ENCODE assay signal across 14 mouse cellular contexts in genomic region chr6:115863340-115863841, GRCm38 (mm10). TPM values are rescaled to one million over a fixed set of nuclear protein-coding genes. Genes with fewer than 3 reads are reported as not detected.
A peak's percentile ranks its signal among the peaks of the same experiment; 100 is the strongest.
DNase-seq lines count a peak whose midpoint lies in the region; ATAC-seq lines count a peak whose summit lies in the region.
"Had no signal": no experiment of that assay in that cellular context is flagged by ENCODE, and none has a peak within 500 bp of the region (broad histone marks: within the 10 kb centered on the region; RNA-seq: fewer than 3 reads in every experiment).

No protein-coding gene starts in this region.

- peak overlapping the region; percentile 48 for H3K27ac ChIP-seq in heart, embryonic 15.5 days
- peak overlapping the region; percentile 74 for H3K27ac ChIP-seq in lung, embryonic 16.5 days (ENCODE audit: low read length)
- H3K27ac ChIP-seq in stomach, embryonic 15.5 days, result peak overlapping the region; percentile 83
- H3K27ac ChIP-seq: embryonic facial prominence, embryonic 13.5 days; hindbrain, embryonic 12.5 days had no signal

- H3K9me3 ChIP-seq in heart, embryonic 15.5 days (replicated peaks), result no peaks in the 10 kb centered on the region
- no peaks in the 10 kb centered on the region for H3K9me3 ChIP-seq in lung, embryonic 16.5 days (ENCODE audit: control insufficient read depth, low read length)
- H3K9me3 ChIP-seq in stomach, embryonic 15.5 days, result no peaks in the 10 kb centered on the region
- H3K9me3 ChIP-seq: embryonic facial prominence, embryonic 13.5 days; hindbrain, embryonic 12.5 days; megakaryocyte, embryonic 14.5 days had no signal

- no peak for DNase-seq in heart, adult 9 months (ENCODE audit: low spot score in 2 of 2)
- DNase-seq in lung, postnatal 36 days, result no peak
- DNase-seq in layer of hippocampus, adult 9-10 months (ENCODE audit: low spot score), result peak; percentile 26
- DNase-seq in MN1 (ENCODE audit: low spot score), result no peak
- DNase-seq in neural tube, embryonic 10.5 days (ENCODE audit: extremely low spot score, low spot score), result no peak
- DNase-seq: cerebellum, adult 9-10 months; thymus, postnatal 14 days had no signal

- ATAC-seq in heart, embryonic 15.5 days (replicated peaks; ENCODE audit: insufficient number of reproducible peaks, insufficient read depth, low FRiP score, low read depth), result no peak
- ATAC-seq in lung, embryonic 16.5 days (ENCODE audit: low read depth), result peak; percentile 87
- ATAC-seq in stomach, embryonic 15.5 days (ENCODE audit: insufficient read depth, low FRiP score, low read depth), result 0 out of 2 replicates have a peak, but pooled peaks have one; percentile 29
- ATAC-seq: forebrain, embryonic 16.5 days had no signal

- peaks cover 24% of the 10 kb centered on the region for H3K4me1 ChIP-seq in heart, embryonic 15.5 days (replicated peaks)
- peaks cover 36% of the 10 kb centered on the region for H3K4me1 ChIP-seq in lung, embryonic 16.5 days (replicated peaks; ENCODE audit: control insufficient read depth, insufficient read depth, low read length)
- peaks cover 25% of the 10 kb centered on the region for H3K4me1 ChIP-seq in stomach, embryonic 15.5 days
- H3K4me1 ChIP-seq: embryonic facial prominence, embryonic 13.5 days; hindbrain, embryonic 12.5 days had no signal

- no peak overlapping the region for H3K9ac ChIP-seq in heart, embryonic 15.5 days
- H3K9ac ChIP-seq in lung, embryonic 16.5 days (ENCODE audit: low read length), result no peak overlapping the region
- no peak overlapping the region for H3K9ac ChIP-seq in stomach, embryonic 15.5 days
- H3K9ac ChIP-seq: embryonic facial prominence, embryonic 13.5 days; hindbrain, embryonic 12.5 days had no signal

- H3K4me2 ChIP-seq in heart, embryonic 15.5 days, result no peak overlapping the region
- no peak overlapping the region for H3K4me2 ChIP-seq in lung, embryonic 16.5 days (ENCODE audit: low read depth, low read length)
- H3K4me2 ChIP-seq in stomach, embryonic 15.5 days, result no peak overlapping the region
- H3K4me2 ChIP-seq: embryonic facial prominence, embryonic 13.5 days; hindbrain, embryonic 12.5 days had no signal

- H3K27me3 ChIP-seq in heart, embryonic 15.5 days, result no peaks in the 10 kb centered on the region
- H3K27me3 ChIP-seq in lung, embryonic 16.5 days (ENCODE audit: control insufficient read depth, insufficient read depth, low read depth, low read length), result no peaks in the 10 kb centered on the region
- no peaks in the 10 kb centered on the region for H3K27me3 ChIP-seq in stomach, embryonic 15.5 days (replicated peaks)
- H3K27me3 ChIP-seq: embryonic facial prominence, embryonic 13.5 days; hindbrain, embryonic 12.5 days had no signal

- no peak overlapping the region for H3K4me3 ChIP-seq in heart, embryonic 15.5 days
- no peak overlapping the region for H3K4me3 ChIP-seq in lung, embryonic 16.5 days (ENCODE audit: low read length)
- no peak overlapping the region for H3K4me3 ChIP-seq in stomach, embryonic 15.5 days (replicated peaks)
- H3K4me3 ChIP-seq: embryonic facial prominence, embryonic 13.5 days; hindbrain, embryonic 12.5 days; megakaryocyte, embryonic 14.5 days had no signal

- no peaks in the 10 kb centered on the region for H3K36me3 ChIP-seq in heart, embryonic 15.5 days
- no peaks in the 10 kb centered on the region for H3K36me3 ChIP-seq in lung, embryonic 16.5 days (ENCODE audit: control insufficient read depth, insufficient read depth, low read length)
- H3K36me3 ChIP-seq in stomach, embryonic 15.5 days, result no peaks in the 10 kb centered on the region

- 45% methylated on average over 7 of the region's 7 CpGs for WGBS in heart, embryonic 15.5 days
- 44% methylated on average over 7 of the region's 7 CpGs for WGBS in lung, embryonic 16.5 days
- 45% methylated on average over 7 of the region's 7 CpGs for WGBS in stomach, embryonic 15.5 days

RNA-seq across cellular contexts. Expression of gene Ift122, which starts 10.1 kb away (rescaled TPM):
- 18.4 and 24.2 TPM in 2 replicates for polyA plus RNA-seq in heart, embryonic 15.5 days (2015; fragmentation: Nextera tagmentation; extraction: Ambion mirVana)
- 23.4 and 23.5 TPM in 2 replicates for polyA plus RNA-seq in lung, embryonic 16.5 days (2015; fragmentation: Nextera tagmentation; extraction: Ambion mirVana)
- 18.8 and 18.9 TPM in 2 replicates for polyA plus RNA-seq in stomach, embryonic 15.5 days (2015; fragmentation: Nextera tagmentation; extraction: Ambion mirVana)

RNA-seq across cellular contexts. Expression of gene Mbd4, which starts 10.2 kb away (rescaled TPM):
- 9.2 and 11.3 TPM in 2 replicates for polyA plus RNA-seq in heart, embryonic 15.5 days (2015; fragmentation: Nextera tagmentation; extraction: Ambion mirVana)
- polyA plus RNA-seq in lung, embryonic 16.5 days (2015; fragmentation: Nextera tagmentation; extraction: Ambion mirVana), result 22.4 and 23.5 TPM in 2 replicates
- 15.4 and 19.4 TPM in 2 replicates for polyA plus RNA-seq in stomach, embryonic 15.5 days (2015; fragmentation: Nextera tagmentation; extraction: Ambion mirVana)

RNA-seq across cellular contexts. Expression of gene Efcab12, which starts 25.2 kb away (rescaled TPM):
- 0.29 and 0.53 TPM in 2 replicates for polyA plus RNA-seq in heart, embryonic 15.5 days (2015; fragmentation: Nextera tagmentation; extraction: Ambion mirVana)
- 1.8 and 2.1 TPM in 2 replicates for polyA plus RNA-seq in lung, embryonic 16.5 days (2015; fragmentation: Nextera tagmentation; extraction: Ambion mirVana)
- polyA plus RNA-seq in stomach, embryonic 15.5 days (2015; fragmentation: Nextera tagmentation; extraction: Ambion mirVana), result 0.58 and 0.71 TPM in 2 replicates

RNA-seq across cellular contexts. Expression of gene Rpl32, which starts 54.8 kb away (rescaled TPM):
- polyA plus RNA-seq in heart, embryonic 15.5 days (2015; fragmentation: Nextera tagmentation; extraction: Ambion mirVana), result 1,057 and 1,253 TPM in 2 replicates
- 2,193 and 2,268 TPM in 2 replicates for polyA plus RNA-seq in lung, embryonic 16.5 days (2015; fragmentation: Nextera tagmentation; extraction: Ambion mirVana)
- 2,176 and 2,210 TPM in 2 replicates for polyA plus RNA-seq in stomach, embryonic 15.5 days (2015; fragmentation: Nextera tagmentation; extraction: Ambion mirVana)
